Mouse (Mus musculus) left cerebral cortex, postnatal 14 days (tissue): Measurements from ENCODE around the gene Eea1. TPM values are rescaled to one million over a fixed set of nuclear protein-coding genes. Genes with fewer than 3 reads are reported as not detected.
"Not testable (repeated sequence)": the region's sequence is repeated elsewhere in the genome, so short reads cannot be mapped to it uniquely, and the experiment has no call there.

Experiments
- DNase-seq, 2 experiments: peaks; one replicate each; pipeline ENCODE4 v3.0.0; 2021 to 2022; ENCODE audit warnings: low spot score in 2 of 2, mixed read lengths in 1 of 2
- intact Hi-C: fragments of 180-260 bp; cut with DNase I; formaldehyde crosslinking; loops from one replicate; pipeline ENCODE4 v1.15.1; 2025
- total RNA-seq, 2 experiments: library from RNA; stranded (reverse); gene quantifications; 2 replicates each; pipeline ENCODE4 v1.2.3; 2021

The Eea1 gene
- total RNA-seq, 2 experiments from 2014 or later = 24.8 to 28.7 TPM

GRCm38 (mm10) chr10:96033356-96033984 is 93.0 kb downstream of the Eea1 start:
- intact Hi-C loops = loop anchor here (1.0 kb wide), 1 partner anchor 135 kb away; no protein-coding TSS in a partner anchor
- DNase-seq = peak; percentile 51 to 54

DNA sequence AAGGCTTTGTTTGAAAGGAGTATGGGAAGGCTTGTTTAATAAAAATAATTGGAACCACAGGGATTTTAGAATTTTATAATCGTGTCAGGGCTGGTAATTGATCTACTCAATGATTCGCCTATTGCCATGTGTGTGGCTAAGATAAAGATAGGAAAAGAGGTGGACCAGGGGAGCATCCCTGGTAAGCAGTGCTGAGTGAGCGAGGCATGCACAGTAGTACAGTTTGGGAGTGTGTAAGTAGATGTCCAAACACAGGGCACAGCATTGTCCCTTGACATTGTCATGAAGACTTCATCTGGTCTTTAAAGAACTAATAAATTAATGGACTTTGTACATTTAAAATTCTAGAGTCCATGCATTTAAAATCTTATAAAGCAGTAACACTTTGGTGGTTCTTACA is 93.7 kb downstream of the Eea1 start:
- no peak for DNase-seq
- intact Hi-C loops = no loop called here

- intact Hi-C loops = loop anchor here (5.0 kb wide), 1 partner anchor 484 kb away; no protein-coding TSS in a partner anchor
- no peak for DNase-seq
Measured at GRCm38 (mm10) chr10:96035951-96036350, 95.5 kb downstream of the Eea1 start.

- DNase-seq = no peak
- intact Hi-C loops = no loop called here
Measured at GRCm38 (mm10) chr10:96044216-96044615, 103.8 kb downstream of the Eea1 start.

DNA sequence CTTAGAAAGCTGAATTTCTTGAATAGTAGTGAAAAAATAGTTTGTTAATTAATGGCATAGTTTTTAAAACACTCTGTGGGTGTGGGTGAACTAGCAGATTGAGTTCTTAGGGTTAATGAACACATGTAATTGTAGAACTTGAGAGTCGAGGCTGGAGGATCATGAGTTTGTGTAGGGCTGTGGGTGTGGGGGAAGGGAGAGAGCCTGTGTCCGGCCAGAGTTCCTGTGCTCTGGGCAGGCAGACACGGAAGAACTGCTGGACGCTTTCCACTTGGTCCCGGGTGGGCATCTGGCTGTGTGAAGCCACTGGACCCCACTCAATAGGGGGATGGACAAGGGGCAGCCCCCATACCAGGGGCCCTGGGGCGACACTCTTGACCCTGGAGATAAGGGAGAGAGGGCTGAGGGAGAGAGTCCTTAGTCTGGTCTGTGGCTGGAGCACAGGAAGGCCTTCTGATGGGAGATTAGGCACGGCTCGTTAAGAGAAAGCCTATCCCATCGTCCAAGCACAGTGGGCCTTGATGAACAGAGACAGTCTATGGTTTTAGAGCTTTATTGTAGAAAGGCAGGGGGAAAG is 107.6 kb downstream of the Eea1 start:
- DNase-seq = no peak
- intact Hi-C loops = no loop called here

DNA sequence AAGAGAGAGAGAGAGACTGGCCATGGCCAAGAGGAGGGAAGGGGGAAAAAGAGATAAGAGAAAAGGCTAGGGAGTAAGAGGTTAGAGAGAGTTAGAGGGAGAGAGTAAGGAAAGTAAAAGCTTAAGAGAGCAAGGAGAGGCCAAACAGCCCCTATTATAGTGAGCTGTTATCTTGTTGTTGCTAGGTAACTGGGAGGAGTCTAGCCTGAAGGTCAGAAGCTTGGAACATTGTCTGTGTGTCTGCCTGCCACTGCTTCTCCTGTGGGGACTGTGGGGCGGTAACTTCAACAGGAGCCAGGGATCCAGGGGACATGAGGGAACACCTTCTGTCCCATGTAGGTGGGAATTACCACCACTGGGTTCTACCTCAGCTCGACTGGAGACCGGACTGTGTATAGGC is 108.1 kb downstream of the Eea1 start:
- no peak for DNase-seq
- intact Hi-C loops = no loop called here

GRCm38 (mm10) chr10:96067347-96067746 is 126.9 kb downstream of the Eea1 start:
- no peak for DNase-seq
- intact Hi-C loops = no loop called here

GRCm38 (mm10) chr10:96074386-96074785 is 133.9 kb downstream of the Eea1 start:
- intact Hi-C loops = no loop called here
- DNase-seq = no peak

- no peak for DNase-seq
- intact Hi-C loops = no loop called here
Measured at GRCm38 (mm10) chr10:96075403-96075802, 135.0 kb downstream of the Eea1 start.

GRCm38 (mm10) chr10:96075880-96076279 is 135.4 kb downstream of the Eea1 start:
- intact Hi-C loops = no loop called here

DNA sequence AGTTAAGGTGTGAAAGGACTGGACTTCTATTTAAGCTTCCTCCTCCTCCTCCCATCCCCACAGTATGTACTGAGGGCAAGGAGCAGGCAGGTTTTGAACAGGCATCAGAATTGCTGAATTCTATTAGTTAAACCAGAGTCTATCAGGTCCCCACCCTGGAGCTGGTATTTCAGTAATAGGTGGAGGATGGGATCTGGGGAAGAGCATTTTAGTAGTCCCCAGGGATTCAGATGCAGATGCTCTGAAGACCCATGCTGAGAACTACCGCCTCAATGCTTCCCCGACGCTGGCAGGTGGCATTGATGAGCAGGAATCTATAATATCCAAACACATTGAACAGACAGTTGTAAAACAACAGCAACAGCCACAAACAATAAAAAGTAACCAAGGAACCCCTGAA is 136.0 kb downstream of the Eea1 start:
- DNase-seq = no peak
- intact Hi-C loops = no loop called here

More at GRCm38 (mm10) chr10:96075880-96076279, 135.4 kb downstream of the Eea1 start:
- DNase-seq = peak; percentile 22 to 34

DNA sequence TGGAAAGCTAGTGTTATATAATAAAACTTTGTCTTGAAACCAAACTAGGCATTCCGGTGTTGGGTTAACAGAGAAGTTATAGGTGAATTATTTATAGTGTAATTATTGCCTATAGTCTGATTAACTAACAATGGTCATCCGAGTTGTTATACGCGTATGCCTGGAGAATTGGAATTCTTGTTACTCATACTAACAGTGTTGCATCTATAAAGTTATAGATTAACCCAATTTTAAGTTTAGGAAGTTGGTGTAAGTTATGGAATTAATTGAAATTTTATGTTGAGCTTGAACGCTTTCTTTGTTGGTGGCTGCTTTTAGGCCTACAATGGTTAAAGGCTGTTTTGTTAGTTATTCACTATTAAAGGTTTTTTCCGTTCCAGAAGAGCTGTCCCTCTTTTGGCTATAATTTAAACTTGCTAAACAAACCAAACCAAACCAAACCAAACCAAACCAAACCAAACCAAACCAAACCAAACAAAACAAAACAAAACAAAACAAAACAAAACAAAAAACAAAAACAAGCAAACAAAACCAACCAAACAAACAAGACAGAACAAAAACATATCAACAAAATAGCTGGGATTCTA is 137.1 kb downstream of the Eea1 start:
- DNase-seq, intact Hi-C loops: not testable (repeated sequence)

DNA sequence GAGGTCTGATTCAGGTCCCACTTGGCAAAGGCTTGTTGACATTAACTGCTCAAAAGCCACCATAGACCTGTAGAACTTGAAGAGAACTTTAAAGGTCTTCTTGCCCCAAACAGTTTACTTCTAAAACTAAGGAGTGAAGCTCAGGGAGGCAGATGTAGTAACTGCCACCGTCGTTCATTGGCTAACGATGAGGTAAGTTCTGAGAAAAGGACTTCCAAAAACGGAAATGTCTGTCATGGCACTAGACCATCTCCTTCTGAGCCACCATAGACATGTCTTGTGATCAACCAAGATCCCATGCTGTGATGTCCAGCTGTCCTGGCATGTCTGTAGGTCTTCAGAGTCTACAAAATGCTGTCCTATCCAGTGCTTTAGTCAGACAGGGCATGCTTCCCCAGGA is 139.4 kb downstream of the Eea1 start:
- no peak for DNase-seq
- intact Hi-C loops = no loop called here

DNA sequence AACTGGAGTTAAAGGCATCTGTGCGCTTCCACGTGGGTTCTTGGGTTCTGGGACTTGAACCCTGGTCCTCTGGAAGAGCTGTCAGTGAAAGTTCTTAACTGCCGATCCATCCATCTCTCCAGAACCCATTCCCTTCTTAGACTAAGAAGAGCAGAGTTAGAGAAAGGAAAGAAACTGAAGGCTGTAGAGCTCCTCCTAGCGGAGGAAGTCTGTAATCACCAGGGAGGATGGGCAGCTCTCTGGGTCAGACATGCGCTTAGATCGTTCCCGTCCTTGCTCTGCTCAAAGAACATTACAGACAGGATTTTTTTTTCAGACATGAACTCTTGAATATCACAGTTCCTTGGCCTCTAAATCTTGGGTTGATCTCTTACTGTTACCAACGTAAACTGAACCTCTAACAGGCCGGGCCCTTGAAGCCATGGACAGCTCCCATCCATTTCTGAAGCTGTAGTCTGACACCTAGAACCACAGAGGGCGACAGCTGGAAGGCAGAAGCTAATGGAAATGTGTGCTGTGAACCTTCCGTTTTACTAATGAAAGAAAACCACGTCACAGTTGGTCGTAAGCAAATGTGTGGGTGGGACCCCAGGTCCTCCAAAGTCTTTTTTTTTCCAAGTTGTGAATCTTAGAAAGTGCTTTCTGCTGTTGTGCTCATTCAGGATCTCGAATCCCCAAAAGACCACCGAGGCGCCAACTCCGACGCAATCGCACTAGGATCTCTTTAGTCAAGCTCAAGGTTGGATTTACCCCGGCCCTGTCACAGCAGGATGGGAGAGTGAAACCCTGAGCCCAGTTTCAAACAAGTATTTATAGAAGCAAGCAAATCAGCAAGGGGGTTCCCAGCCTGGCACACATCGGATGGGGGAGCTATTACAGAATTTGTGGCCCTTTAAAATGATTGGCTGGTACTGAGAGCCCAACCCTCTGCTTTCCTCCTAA is 140.3 kb downstream of the Eea1 start:
- intact Hi-C loops = no loop called here

DNA sequence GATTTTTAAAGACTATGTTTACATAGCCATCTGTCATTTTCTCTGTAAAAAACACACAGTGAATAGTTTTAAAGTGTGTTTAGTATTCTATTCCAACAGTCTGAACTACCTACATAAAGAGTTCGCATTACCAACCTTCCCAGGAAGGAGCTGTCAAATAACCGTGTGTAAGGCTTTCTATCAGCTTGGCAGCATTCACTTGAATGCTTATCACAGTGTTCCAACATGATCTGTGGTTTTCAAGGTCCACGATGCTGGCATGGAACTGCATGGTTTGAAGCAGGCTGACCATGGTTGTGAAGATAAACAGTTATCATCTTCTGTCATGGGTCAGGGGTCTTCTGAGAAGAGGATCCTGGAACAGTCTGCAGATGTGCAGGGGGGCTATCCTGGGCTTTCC is 141.8 kb downstream of the Eea1 start:
- no peak for DNase-seq
- intact Hi-C loops = no loop called here

More for the DNA sequence above, 140.3 kb downstream of the Eea1 start:
- no peak for DNase-seq

- DNase-seq = no peak
- intact Hi-C loops = no loop called here
Measured at GRCm38 (mm10) chr10:96089744-96090143, 149.3 kb downstream of the Eea1 start.

GRCm38 (mm10) chr10:96090388-96090787 is 149.9 kb downstream of the Eea1 start:
- intact Hi-C loops = no loop called here

DNA sequence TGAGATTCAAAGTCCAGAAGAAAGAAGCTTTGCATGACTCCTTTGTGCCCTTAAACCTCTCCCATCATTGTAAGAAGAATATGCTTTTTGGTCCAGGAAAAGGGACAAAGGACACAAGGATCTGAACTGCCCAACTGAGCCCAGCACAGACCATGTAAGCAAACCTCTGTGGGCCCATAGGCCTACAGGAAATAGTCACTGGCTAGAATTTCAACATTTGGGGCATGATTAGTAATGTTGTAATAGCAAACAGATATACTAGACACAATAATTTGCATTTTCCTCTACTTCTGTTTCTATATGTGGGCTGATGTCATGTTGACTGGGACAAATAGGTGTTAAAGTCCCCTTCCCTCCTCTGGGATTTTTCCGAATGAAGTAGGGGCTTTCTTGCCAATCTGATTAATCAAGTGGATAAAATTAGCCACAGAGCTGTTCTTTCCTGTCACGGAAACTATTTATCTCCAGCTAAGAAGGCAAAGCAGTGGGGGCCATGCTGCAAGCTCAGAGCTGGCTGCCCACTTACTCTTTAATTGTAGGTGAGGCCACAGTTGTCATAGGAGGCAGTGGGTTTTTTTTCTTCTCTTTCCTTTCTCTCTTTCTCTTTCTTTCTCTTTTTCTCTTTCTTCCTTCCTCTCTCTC is 153.6 kb downstream of the Eea1 start:
- intact Hi-C loops = no loop called here
- DNase-seq = no peak

More at GRCm38 (mm10) chr10:96090388-96090787, 149.9 kb downstream of the Eea1 start:
- DNase-seq = no peak

- intact Hi-C loops = no loop called here
- DNase-seq = peak in 1 of 2 experiments; percentile 26
Measured at GRCm38 (mm10) chr10:96094559-96094958, 154.1 kb downstream of the Eea1 start.
